Mouse (Mus musculus): Measurements from ENCODE around the gene Ppp2r1b.

GRCm38 (mm10) chr9:50813796-50814195, 31.3 kb upstream of the Ppp2r1b start:
- TF ChIP-seq POLR2A (IDR thresholded peaks at IDR 0.05; ENCODE audit: borderline replicate concordance, extremely low read depth, low read depth, low read length) (no peak), CTCF (IDR thresholded peaks at IDR 0.05; ENCODE audit: insufficient read depth, low read length) (no peak)
